16 mouse cellular contexts compared by ENCODE assay signal in genomic region chr9:51174890-51175464, GRCm38 (mm10). TPM values are rescaled to one million over a fixed set of nuclear protein-coding genes. Genes with fewer than 3 reads are reported as not detected.
DNase-seq lines count a peak whose midpoint lies in the region; ATAC-seq lines count a peak whose summit lies in the region.
"Had no signal": no experiment of that assay in that cellular context is flagged by ENCODE, and none has a peak within 500 bp of the region (broad histone marks: within the 10 kb centered on the region; RNA-seq: fewer than 3 reads in every experiment).

No protein-coding gene starts in this region.

- H3K27ac ChIP-seq in hindbrain, embryonic 12.5 days = no peak overlapping the region
- H3K27ac ChIP-seq: embryonic facial prominence, embryonic 12.5 days; forebrain, embryonic 15.5 days; heart, embryonic 15.5 days; limb, embryonic 12.5 days had no signal

- H3K27me3 ChIP-seq in hindbrain, embryonic 12.5 days = no peaks in the 10 kb centered on the region
- H3K27me3 ChIP-seq: embryonic facial prominence, embryonic 12.5 days; forebrain, embryonic 15.5 days; heart, embryonic 15.5 days; limb, embryonic 12.5 days had no signal

- H3K36me3 ChIP-seq in hindbrain, embryonic 12.5 days = no peaks in the 10 kb centered on the region
- H3K36me3 ChIP-seq: embryonic facial prominence, embryonic 12.5 days; forebrain, embryonic 15.5 days; heart, embryonic 15.5 days; limb, embryonic 12.5 days had no signal

- ATAC-seq in megakaryocyte progenitor cell, adult 5-6 weeks (replicated peaks; ENCODE audit: poor library complexity) = peak; percentile 80
- no peak for ATAC-seq in hindbrain, embryonic 12.5 days (ENCODE audit: low FRiP score)
- ATAC-seq: forebrain, embryonic 15.5 days; hindbrain, embryonic 16.5 days had no signal

- no peak overlapping the region for H3K9ac ChIP-seq in hindbrain, embryonic 12.5 days
- H3K9ac ChIP-seq: embryonic facial prominence, embryonic 12.5 days; forebrain, embryonic 15.5 days; heart, embryonic 15.5 days; limb, embryonic 12.5 days had no signal

- no peak overlapping the region for H3K4me2 ChIP-seq in hindbrain, embryonic 12.5 days (replicated peaks)
- H3K4me2 ChIP-seq: embryonic facial prominence, embryonic 12.5 days; forebrain, embryonic 15.5 days; heart, embryonic 15.5 days; limb, embryonic 12.5 days had no signal

- peak; percentile 43 for DNase-seq in adrenal gland, postnatal 10 days
- no peak for DNase-seq in adrenal gland, adult 18-20 months (ENCODE audit: low spot score in 2 of 2)
- peak; percentile 21 for DNase-seq in ovary, postnatal 14 days (ENCODE audit: low spot score)
- DNase-seq in ovary, adult 18-20 months (ENCODE audit: low spot score) = no peak
- DNase-seq in c-Kit-positive CD71-positive TER-119-negative erythroid progenitor cells, embryonic 14.5 days (ENCODE audit: low read depth) = peak; percentile 8
- DNase-seq in left cerebral cortex, adult 8-10 months (ENCODE audit: low spot score in 2 of 2) = no peak
- DNase-seq: cerebellum, adult 11-12 months; gastrocnemius, postnatal 14 days had no signal

- H3K4me1 ChIP-seq in hindbrain, embryonic 12.5 days = no peaks in the 10 kb centered on the region
- H3K4me1 ChIP-seq: embryonic facial prominence, embryonic 12.5 days; forebrain, embryonic 15.5 days; heart, embryonic 15.5 days; limb, embryonic 12.5 days had no signal

- WGBS in hindbrain, embryonic 12.5 days = 62% methylated on average over 8 of the region's 8 CpGs

- no peak overlapping the region for H3K4me3 ChIP-seq in hindbrain, embryonic 12.5 days
- H3K4me3 ChIP-seq: embryonic facial prominence, embryonic 12.5 days; forebrain, embryonic 15.5 days; heart, embryonic 15.5 days; limb, embryonic 12.5 days had no signal

- no peaks in the 10 kb centered on the region for H3K9me3 ChIP-seq in hindbrain, embryonic 12.5 days (replicated peaks)
- H3K9me3 ChIP-seq: embryonic facial prominence, embryonic 12.5 days; forebrain, embryonic 15.5 days; heart, embryonic 15.5 days; limb, embryonic 12.5 days had no signal

RNA-seq across cellular contexts. Expression of gene Gm32742, which starts 9.7 kb away (rescaled TPM):
- not detected for total RNA-seq in adrenal gland, postnatal 10 days (2021)
- not detected for total RNA-seq in adrenal gland, adult 18-20 months (2021)
- total RNA-seq in megakaryocyte progenitor cell, adult 5-6 weeks (2015) = 0.10 and 0.22 TPM in 2 replicates
- 0.14 TPM in 1 of 2 replicates, not detected in the other for total RNA-seq in megakaryocyte progenitor cell, adult 5-6 weeks (2017)
- total RNA-seq in left cerebral cortex, adult 8-10 months (2022) = not detected
- polyA plus RNA-seq in hindbrain, embryonic 12.5 days (2016; fragmentation: Nextera tagmentation; extraction: Ambion mirVana) = 0.05 and 0.06 TPM in 2 replicates
- total RNA-seq: gastrocnemius, postnatal 14 days; megakaryocyte, adult 5-6 weeks had no signal
- polyA plus RNA-seq: forebrain, embryonic 15.5 days had no signal

RNA-seq across cellular contexts. Expression of gene Pou2af1, which starts 38.5 kb away (rescaled TPM):
- 1 to 10 TPM; 1.8 to 3.0 TPM for total RNA-seq in adrenal gland, postnatal 10 days (2021)
- under 1 TPM; 0.20 to 0.35 TPM for total RNA-seq in adrenal gland, adult 18-20 months (2021)
- 0.39 TPM in 1 of 2 replicates, not detected in the other for total RNA-seq in megakaryocyte progenitor cell, adult 5-6 weeks (2015)
- not detected in 2 replicates for total RNA-seq in megakaryocyte progenitor cell, adult 5-6 weeks (2017)
- under 1 TPM in 1 of 4 experiments, not detected in 3; 0.20 TPM for total RNA-seq in left cerebral cortex, adult 8-10 months (2022)
- 0.23 TPM in 1 of 2 replicates, not detected in the other for polyA plus RNA-seq in hindbrain, embryonic 12.5 days (2016; fragmentation: Nextera tagmentation; extraction: Ambion mirVana)
- polyA plus RNA-seq: embryonic facial prominence, embryonic 12.5 days; forebrain, embryonic 15.5 days; limb, embryonic 12.5 days had no signal

Comparison
In these comparisons a context has a peak if more than half of its experiments do, and no peak if none do; other contexts are left out.
1. DNase-seq: peak in adrenal gland, postnatal 10 days (single experiment), ovary, postnatal 14 days (single experiment) and c-Kit-positive CD71-positive TER-119-negative erythroid progenitor cells, embryonic 14.5 days (single experiment); none in adrenal gland, adult 18-20 months (0 of 2), ovary, adult 18-20 months (single experiment) and left cerebral cortex, adult 8-10 months (0 of 2).